Mouse (Mus musculus) kidney, embryonic 15.5 days (tissue): ENCODE results near the gene Spns2. TPM values are rescaled to one million over a fixed set of nuclear protein-coding genes. Genes with fewer than 3 reads are reported as not detected.
A peak's percentile ranks its signal among the peaks of the same experiment; 100 is the strongest.

Source experiments
- ATAC-seq: fragments of 200-750 bp; cut with Nextera tagmentation; replicated peaks from 2 replicates; pipeline ENCODE4 v1.8.0; 2017; ENCODE audit warnings: moderate TSS enrichment; ENCODE audit not compliant: low FRiP score
- H3K27ac ChIP-seq: fragments of 300-500 bp; sonication (generic); 2 replicates; pipeline ENCODE4 v1.5.1; 2015; ENCODE audit warnings: mild to moderate bottlenecking, inconsistent platforms
- H3K27me3 ChIP-seq: fragments of 300-500 bp; sonication (generic); 2 replicates; pipeline ENCODE4 v1.6.1; 2015; ENCODE audit warnings: inconsistent platforms
- H3K36me3 ChIP-seq: fragments of 300-500 bp; sonication (generic); 2 replicates; pipeline ENCODE4 v1.6.1; 2015; ENCODE audit warnings: inconsistent platforms
- H3K4me1 ChIP-seq: fragments of 300-500 bp; sonication (generic); 2 replicates; pipeline ENCODE4 v1.6.1; 2015; ENCODE audit warnings: inconsistent platforms
- H3K4me2 ChIP-seq: fragments of 300-500 bp; sonication (generic); 2 replicates; pipeline ENCODE4 v1.6.1; 2015; ENCODE audit warnings: moderate library complexity, mild to moderate bottlenecking, inconsistent platforms
- H3K4me3 ChIP-seq: fragments of 300-500 bp; sonication (generic); replicated peaks from 2 replicates; pipeline ENCODE4 v1.5.1; 2015; ENCODE audit warnings: mild to moderate bottlenecking, inconsistent platforms
- H3K9ac ChIP-seq: fragments of 300-500 bp; sonication (generic); 2 replicates; pipeline ENCODE4 v1.6.1; 2015; ENCODE audit warnings: mild to moderate bottlenecking, inconsistent platforms
- H3K9me3 ChIP-seq: fragments of 300-500 bp; sonication (generic); replicated peaks from 2 replicates; pipeline ENCODE4 v1.6.1; 2016; ENCODE audit warnings: inconsistent platforms
- WGBS: fragments of 180-500 bp; shearing (Covaris S2); methylation state at CpG from one replicate; pipeline ENCODE4 v1.1.7; 2015; ENCODE audit warnings: mixed read lengths; 5-methylcytosine and 5-hydroxymethylcytosine counted together
- polyA plus RNA-seq: library from polyadenylated mRNA; unstranded; fragments of >200 nt; fragmentation: Nextera tagmentation; extraction: Ambion mirVana; gene quantifications from 2 replicates; pipeline ENCODE4 v1.2.1, GENCODE M21; 2015

The Spns2 gene
- polyA plus RNA-seq, 1 experiment from 2014 or later, result 2.9 TPM

GRCm38 (mm10) chr11:72496775-72497174 is 7.1 kb upstream of the Spns2 start:
- 56% methylated on average over 1 of the region's 1 CpGs for WGBS
- no peak for ATAC-seq

GRCm38 (mm10) chr11:72496066-72496465 is 6.4 kb upstream of the Spns2 start:
- no peak overlapping the region for H3K4me2 ChIP-seq
- WGBS, result 58% methylated on average over 3 of the region's 3 CpGs
- no peak overlapping the region for H3K4me3 ChIP-seq
- peaks cover 10% of the 10 kb centered on the region for H3K4me1 ChIP-seq
- H3K9me3 ChIP-seq, result no peaks in the 10 kb centered on the region
- H3K36me3 ChIP-seq, result no peaks in the 10 kb centered on the region
- H3K27me3 ChIP-seq, result no peaks in the 10 kb centered on the region; the same call in 1 of the 2 replicates
- no peak for ATAC-seq
- no peak overlapping the region for H3K9ac ChIP-seq
- H3K27ac ChIP-seq, result no peak overlapping the region

More at GRCm38 (mm10) chr11:72496775-72497174, 7.1 kb upstream of the Spns2 start:
- Histone ChIP-seq H3K27me3 (no peaks in the 10 kb centered on the region; the same call in 1 of the 2 replicates), H3K4me1 (peaks cover 17% of the 10 kb centered on the region), H3K9ac (no peak overlapping the region), H3K4me3 (no peak overlapping the region), H3K9me3 (no peaks in the 10 kb centered on the region), H3K36me3 (no peaks in the 10 kb centered on the region), H3K27ac (no peak overlapping the region), H3K4me2 (no peak overlapping the region)

DNA sequence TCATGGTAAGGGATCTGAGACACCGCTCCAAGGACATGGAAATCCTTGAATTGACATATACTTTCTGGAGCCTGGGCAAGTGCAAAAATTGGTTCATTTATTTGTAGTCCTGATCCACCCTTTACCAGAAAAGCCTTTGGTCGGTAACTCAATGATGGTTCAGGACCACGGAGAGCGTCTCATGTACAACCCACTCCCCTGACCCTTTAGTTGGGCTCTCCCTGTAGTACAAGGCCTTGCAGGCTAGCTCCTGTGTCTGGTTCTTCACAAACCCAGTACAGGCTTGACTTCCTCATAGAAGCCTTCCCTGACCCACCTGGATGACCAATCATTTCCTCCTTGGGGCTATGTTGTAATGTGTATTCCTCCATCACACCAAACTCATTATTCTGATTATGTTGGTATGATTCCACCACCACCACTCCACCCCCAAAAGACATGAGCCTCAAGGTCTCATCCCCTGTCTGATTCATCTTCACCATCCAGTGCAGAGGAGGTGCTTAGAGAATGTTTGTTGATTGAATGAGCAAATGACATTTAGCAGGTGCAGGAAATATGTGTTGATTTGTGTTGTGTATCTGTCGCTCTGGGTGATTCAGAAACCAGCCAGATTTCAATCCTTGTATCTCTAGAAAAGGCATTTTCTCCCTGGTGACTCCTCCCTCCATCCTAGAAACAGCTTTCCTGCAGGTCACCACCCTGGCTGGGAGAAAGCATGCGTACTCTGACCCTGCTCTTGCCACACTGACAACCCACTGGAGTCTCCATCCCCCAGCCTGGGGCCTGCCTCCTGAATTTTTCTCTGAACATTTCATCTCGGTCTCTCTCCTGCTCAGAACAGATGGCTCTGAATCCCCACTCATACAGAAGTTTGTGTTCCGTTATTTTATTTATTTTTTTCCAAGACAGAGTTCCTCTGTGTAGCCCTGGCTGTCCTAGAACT is 4.6 kb upstream of the Spns2 start:
- Histone ChIP-seq H3K27me3 (peaks cover 12% of the 10 kb centered on the region), H3K4me2 (no peak overlapping the region), H3K27ac (no peak overlapping the region), H3K36me3 (no peaks in the 10 kb centered on the region), H3K4me1 (peaks cover 19% of the 10 kb centered on the region), H3K4me3 (no peak overlapping the region), H3K9me3 (no peaks in the 10 kb centered on the region), H3K9ac (no peak overlapping the region)
- WGBS, result 58% methylated on average over 8 of the region's 8 CpGs
- no peak for ATAC-seq

DNA sequence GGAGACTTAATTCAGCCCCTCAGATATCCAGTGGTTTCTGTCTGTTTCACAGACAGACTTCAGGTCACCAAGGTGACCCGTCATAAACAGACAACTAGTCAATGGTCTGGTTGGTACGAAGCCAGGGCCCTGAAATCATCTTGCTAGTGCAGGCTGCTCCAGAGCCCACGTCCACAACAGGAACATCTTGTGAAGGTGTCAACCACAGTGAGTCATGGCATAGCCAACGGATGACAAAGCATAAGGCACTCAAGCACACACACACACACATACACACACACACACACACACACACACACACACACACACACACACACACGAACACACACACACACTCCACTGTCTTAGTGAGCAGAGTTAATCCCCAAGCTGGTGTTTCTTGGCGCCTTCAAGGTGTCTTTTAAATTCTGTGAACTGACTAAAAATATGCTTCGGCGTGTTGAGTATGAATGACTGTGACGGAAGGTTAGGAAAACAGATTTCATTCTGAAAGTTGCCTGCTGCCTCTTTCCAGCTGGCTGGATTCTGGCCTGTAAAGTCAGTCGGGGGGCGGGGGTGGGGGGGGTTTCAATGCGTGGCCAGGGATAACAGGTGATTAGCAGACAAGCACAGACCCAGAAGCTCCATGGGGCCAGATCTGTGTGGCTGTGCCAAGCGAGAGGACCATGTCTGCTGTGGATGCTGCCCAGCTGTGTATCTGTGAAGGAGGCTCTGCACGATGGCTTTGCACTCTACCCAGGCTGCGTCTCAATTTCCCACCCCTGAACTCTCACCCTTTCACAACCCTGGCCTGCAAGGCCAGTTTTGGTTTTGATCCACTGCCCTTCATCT is 1.6 kb upstream of the Spns2 start:
- Histone ChIP-seq H3K4me2 (no peak overlapping the region), H3K36me3 (no peaks in the 10 kb centered on the region), H3K27me3 (peaks cover 39% of the 10 kb centered on the region), H3K4me1 (peaks cover 31% of the 10 kb centered on the region), H3K27ac (no peak overlapping the region), H3K9ac (no peak overlapping the region), H3K4me3 (no peak overlapping the region), H3K9me3 (no peaks in the 10 kb centered on the region)
- ATAC-seq, result no peak
- 66% methylated on average over 15 of the region's 15 CpGs for WGBS

- Histone ChIP-seq H3K27me3 (peaks cover 49% of the 10 kb centered on the region), H3K4me1 (peaks cover 37% of the 10 kb centered on the region), H3K27ac (no peak overlapping the region), H3K4me3 (peak overlapping the region; percentile 68), H3K9me3 (no peaks in the 10 kb centered on the region), H3K9ac (peak overlapping the region; percentile 53), H3K36me3 (no peaks in the 10 kb centered on the region), H3K4me2 (peak overlapping the region; percentile 99)
- peak; percentile 26 for ATAC-seq
- under 1% methylated on average over 30 of the region's 42 CpGs for WGBS
Observed at GRCm38 (mm10) chr11:72489397-72489796, 307 bp downstream of the Spns2 start.

- H3K36me3 ChIP-seq, result no peaks in the 10 kb centered on the region
- peaks cover 49% of the 10 kb centered on the region for H3K27me3 ChIP-seq
- H3K9ac ChIP-seq, result peak overlapping the region; percentile 53
- 1% methylated on average over 38 of the region's 38 CpGs for WGBS
- H3K4me3 ChIP-seq, result peak overlapping the region; percentile 68
- no peaks in the 10 kb centered on the region for H3K9me3 ChIP-seq
- H3K4me2 ChIP-seq, result peak overlapping the region; percentile 99
- no peak for ATAC-seq
- H3K27ac ChIP-seq, result no peak overlapping the region
- H3K4me1 ChIP-seq, result peaks cover 37% of the 10 kb centered on the region
Observed at GRCm38 (mm10) chr11:72488753-72489271, 892 bp downstream of the Spns2 start.

GRCm38 (mm10) chr11:72487739-72488138 is 2.0 kb downstream of the Spns2 start:
- Histone ChIP-seq H3K4me2 (peak overlapping the region; percentile 99), H3K4me1 (peaks cover 37% of the 10 kb centered on the region), H3K36me3 (no peaks in the 10 kb centered on the region), H3K9me3 (no peaks in the 10 kb centered on the region), H3K4me3 (0 out of 2 replicates have a peak overlapping the region, but pooled peaks have one; percentile 68), H3K9ac (no peak overlapping the region), H3K27ac (no peak overlapping the region), H3K27me3 (peaks cover 49% of the 10 kb centered on the region)
- no peak for ATAC-seq
- WGBS, result 95% methylated on average over 2 of the region's 2 CpGs

GRCm38 (mm10) chr11:72487171-72487570 is 2.5 kb downstream of the Spns2 start:
- no peak for ATAC-seq
- H3K27ac ChIP-seq, result no peak overlapping the region
- no peaks in the 10 kb centered on the region for H3K36me3 ChIP-seq
- peak overlapping the region; percentile 99; the same call in 1 of the 2 replicates for H3K4me2 ChIP-seq
- WGBS, result 39% methylated on average over 5 of the region's 5 CpGs
- H3K9me3 ChIP-seq, result no peaks in the 10 kb centered on the region
- no peak overlapping the region for H3K4me3 ChIP-seq
- peaks cover 37% of the 10 kb centered on the region for H3K4me1 ChIP-seq
- peaks cover 49% of the 10 kb centered on the region for H3K27me3 ChIP-seq
- H3K9ac ChIP-seq, result no peak overlapping the region

DNA sequence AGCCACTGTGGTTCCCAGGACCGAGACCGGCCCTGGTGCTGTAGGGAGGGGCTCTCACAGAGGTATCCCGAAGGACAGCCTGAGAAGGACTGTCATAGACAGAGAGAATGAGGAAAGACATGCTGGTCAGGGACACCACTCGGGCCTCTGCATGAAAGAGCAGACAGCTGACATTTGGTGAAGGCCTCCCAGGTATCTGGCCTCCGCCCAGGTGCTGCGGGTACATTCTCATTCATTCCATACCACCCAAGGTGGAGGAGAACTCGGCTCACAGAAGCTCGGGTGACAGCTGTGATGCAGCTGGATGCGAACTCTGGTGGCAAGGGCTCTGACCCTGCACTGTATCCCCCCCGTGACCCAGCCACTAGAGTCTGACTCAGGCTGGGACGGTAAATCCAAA is 3.7 kb downstream of the Spns2 start:
- Histone ChIP-seq H3K4me3 (no peak overlapping the region), H3K27ac (no peak overlapping the region)
- no peak for ATAC-seq

DNA sequence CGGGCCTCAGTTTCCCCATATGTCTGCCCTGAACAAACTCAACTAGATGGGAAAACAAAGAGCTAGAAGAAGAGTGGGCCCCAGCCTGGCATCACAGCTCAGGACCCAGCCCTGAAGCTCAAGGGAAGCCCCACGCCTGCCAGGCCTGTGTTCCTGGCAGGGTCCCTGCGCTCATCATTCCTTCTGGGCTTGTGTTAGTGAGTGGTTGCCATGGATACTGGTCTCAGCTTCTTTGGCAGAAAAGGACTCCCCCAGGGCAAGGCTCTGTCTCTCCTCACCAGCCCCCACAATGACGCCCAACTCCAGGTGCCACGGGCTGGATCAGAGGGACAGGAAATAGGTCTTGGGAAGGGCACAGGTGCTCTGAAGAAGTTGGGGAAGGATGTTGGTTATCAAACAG is 4.5 kb downstream of the Spns2 start:
- peaks cover 34% of the 10 kb centered on the region for H3K4me1 ChIP-seq
- no peaks in the 10 kb centered on the region for H3K36me3 ChIP-seq
- H3K9ac ChIP-seq, result no peak overlapping the region
- no peak overlapping the region for H3K4me3 ChIP-seq
- WGBS, result 60% methylated on average over 5 of the region's 5 CpGs
- no peak overlapping the region for H3K4me2 ChIP-seq
- no peak for ATAC-seq
- H3K27ac ChIP-seq, result no peak overlapping the region
- peaks cover 42% of the 10 kb centered on the region for H3K27me3 ChIP-seq
- H3K9me3 ChIP-seq, result no peaks in the 10 kb centered on the region

More for the DNA sequence above, 3.7 kb downstream of the Spns2 start:
- Histone ChIP-seq H3K9me3 (no peaks in the 10 kb centered on the region), H3K4me1 (peaks cover 37% of the 10 kb centered on the region), H3K9ac (no peak overlapping the region), H3K27me3 (peaks cover 49% of the 10 kb centered on the region), H3K36me3 (no peaks in the 10 kb centered on the region), H3K4me2 (no peak overlapping the region)
- WGBS, result 66% methylated on average over 11 of the region's 11 CpGs

DNA sequence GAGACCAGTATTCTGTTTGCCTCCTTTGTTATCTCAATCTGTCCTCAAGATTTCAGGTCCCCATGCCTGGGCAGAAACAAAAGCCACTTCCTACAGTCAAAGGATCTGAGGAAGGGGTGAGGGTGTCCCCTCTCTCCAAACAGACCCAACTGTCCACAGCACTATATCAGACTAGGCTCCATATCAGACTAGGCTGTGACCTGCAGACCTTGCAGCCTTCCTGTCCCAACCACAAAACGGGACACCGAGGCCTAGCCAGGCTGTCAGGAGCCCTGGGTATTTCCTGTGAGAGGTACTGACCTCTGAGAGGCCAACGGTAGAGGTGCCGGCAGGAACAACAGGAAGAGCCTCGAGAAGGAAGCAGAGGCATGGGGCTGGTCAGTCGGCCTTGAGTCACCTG is 5.2 kb downstream of the Spns2 start:
- no peak for ATAC-seq
- H3K27ac ChIP-seq, result no peak overlapping the region
- 37% methylated on average over 6 of the region's 6 CpGs for WGBS
- no peak overlapping the region for H3K4me2 ChIP-seq
- no peak overlapping the region for H3K4me3 ChIP-seq
- H3K4me1 ChIP-seq, result peaks cover 28% of the 10 kb centered on the region
- H3K9me3 ChIP-seq, result no peaks in the 10 kb centered on the region
- H3K36me3 ChIP-seq, result no peaks in the 10 kb centered on the region
- H3K27me3 ChIP-seq, result peaks cover 39% of the 10 kb centered on the region
- H3K9ac ChIP-seq, result no peak overlapping the region

GRCm38 (mm10) chr11:72481952-72482351 is 7.8 kb downstream of the Spns2 start:
- Histone ChIP-seq H3K27me3 (peaks cover 14% of the 10 kb centered on the region; the same call in 1 of the 2 replicates), H3K36me3 (no peaks in the 10 kb centered on the region), H3K4me1 (peaks cover 30% of the 10 kb centered on the region), H3K4me3 (no peak overlapping the region), H3K9ac (no peak overlapping the region), H3K9me3 (no peaks in the 10 kb centered on the region), H3K27ac (no peak overlapping the region), H3K4me2 (no peak overlapping the region)
- ATAC-seq, result no peak
- WGBS, result 78% methylated on average over 4 of the region's 4 CpGs
